Mouse (Mus musculus): ENCODE measurements around the gene Car2. TPM values are rescaled to one million over a fixed set of nuclear protein-coding genes. Genes with fewer than 3 reads are reported as not detected.

Car2 gene
- total and polyA plus RNA-seq, 2 experiments = 13.5 to 32.8 TPM

DNA sequence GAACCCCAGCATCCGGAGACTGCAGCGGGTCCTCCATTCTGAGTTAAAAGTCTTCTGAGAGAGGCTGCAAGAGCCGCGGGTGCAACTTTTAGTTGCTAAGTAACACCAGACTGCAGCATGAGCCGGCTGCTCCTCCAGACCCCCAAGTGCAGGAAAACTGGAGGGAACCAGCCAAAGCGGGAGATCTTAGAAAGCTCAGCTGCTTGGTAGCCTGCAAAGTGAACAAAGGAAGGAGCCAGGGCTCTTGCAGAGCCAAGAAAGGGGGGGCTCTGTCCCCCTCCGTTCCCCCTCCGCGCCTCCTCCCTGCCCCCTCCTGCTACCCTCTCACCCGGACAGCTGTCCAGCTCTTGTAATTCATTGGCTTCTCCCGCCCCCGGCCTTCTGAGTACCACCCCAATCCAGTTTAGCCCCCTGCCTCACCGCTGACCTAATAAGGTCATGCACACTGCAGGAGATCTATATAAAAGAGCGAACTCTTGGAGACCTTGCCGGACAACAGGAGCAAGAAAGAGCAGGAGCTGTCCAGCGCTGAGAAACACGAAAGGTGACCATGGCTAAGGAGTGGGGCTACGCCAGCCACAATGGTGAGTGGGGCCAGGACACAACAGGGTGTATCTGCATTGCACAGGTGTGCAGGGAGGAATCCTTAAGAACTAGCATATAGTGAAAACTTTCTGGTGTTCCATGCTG is 22.9 kb upstream of the Car2 start, which contains the start of gene Car3:
Gene Car3, plus strand, starts transcription at position 491 of the 690 bp plus-strand sequence.
- Histone ChIP-seq H3K27me3 (ENCODE audit: control insufficient read depth, insufficient read depth, low read length) (no peaks in the 10 kb centered on the region), H3K4me1 (ENCODE audit: control insufficient read depth, insufficient read depth, low read length) (peaks cover 15% of the 10 kb centered on the region), H3K79me2 (ENCODE audit: control insufficient read depth, insufficient read depth, low read length) (no peaks in the 10 kb centered on the region), H3K4me3 (ENCODE audit: insufficient read depth, low read depth, low read length) (peak within 1 kb of the TSS; percentile 55), H3K36me3 (ENCODE audit: control insufficient read depth, insufficient read depth, low read length) (peaks cover 19% of the 10 kb centered on the region), H3K9ac (ENCODE audit: low read depth, low read length) (peak within 1 kb of the TSS; percentile 77), H3K27ac (replicated peaks; ENCODE audit: insufficient read depth, low read depth, low read length) (peak within 1 kb of the TSS; percentile 74)
- 4% methylated on average over 18 of the region's 18 CpGs for WGBS
- TF ChIP-seq CTCF (IDR thresholded peaks at IDR 0.05; ENCODE audit: low read depth, low read length) (no peak), POLR2A (IDR thresholded peaks at IDR 0.05; ENCODE audit: extremely low read depth, insufficient read depth, low read length) (no peak)
- DNase-seq (ENCODE audit: extremely low read depth, low read depth, low spot score) = peak; percentile 79

DNA sequence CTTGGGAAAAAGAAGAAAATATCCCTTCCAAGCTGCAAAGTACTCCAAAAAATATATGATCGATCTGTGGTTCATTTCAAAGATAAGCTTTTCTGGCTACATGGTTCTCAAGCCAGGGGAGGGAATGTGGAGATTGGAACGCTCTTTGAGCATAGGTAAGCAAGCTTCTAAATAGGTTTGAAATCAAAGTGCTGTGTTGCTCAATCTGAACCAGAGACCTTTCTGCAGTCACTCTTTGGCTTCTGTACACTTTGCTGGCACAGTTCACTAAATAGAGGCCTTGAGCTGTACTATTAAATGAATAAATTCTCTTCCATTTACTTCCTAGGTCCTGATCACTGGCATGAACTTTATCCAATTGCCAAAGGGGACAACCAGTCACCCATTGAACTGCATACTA is 22.2 kb upstream of the Car2 start:
- Histone ChIP-seq H3K4me1 (ENCODE audit: control insufficient read depth, insufficient read depth, low read length) (peaks cover 15% of the 10 kb centered on the region), H3K36me3 (ENCODE audit: control insufficient read depth, insufficient read depth, low read length) (peaks cover 23% of the 10 kb centered on the region), H3K27me3 (ENCODE audit: control insufficient read depth, insufficient read depth, low read length) (no peaks in the 10 kb centered on the region), H3K27ac (replicated peaks; ENCODE audit: insufficient read depth, low read depth, low read length) (peak overlapping the region; percentile 74), H3K4me3 (ENCODE audit: insufficient read depth, low read depth, low read length) (peak overlapping the region; percentile 55), H3K79me2 (ENCODE audit: control insufficient read depth, insufficient read depth, low read length) (no peaks in the 10 kb centered on the region), H3K9ac (ENCODE audit: low read depth, low read length) (peak overlapping the region; percentile 77)
- 18% methylated on average over 2 of the region's 2 CpGs for WGBS
- TF ChIP-seq POLR2A (IDR thresholded peaks at IDR 0.05; ENCODE audit: extremely low read depth, insufficient read depth, low read length) (no peak), CTCF (IDR thresholded peaks at IDR 0.05; ENCODE audit: low read depth, low read length) (no peak)
- DNase-seq (ENCODE audit: extremely low read depth, low read depth, low spot score) = peak; percentile 100

DNA sequence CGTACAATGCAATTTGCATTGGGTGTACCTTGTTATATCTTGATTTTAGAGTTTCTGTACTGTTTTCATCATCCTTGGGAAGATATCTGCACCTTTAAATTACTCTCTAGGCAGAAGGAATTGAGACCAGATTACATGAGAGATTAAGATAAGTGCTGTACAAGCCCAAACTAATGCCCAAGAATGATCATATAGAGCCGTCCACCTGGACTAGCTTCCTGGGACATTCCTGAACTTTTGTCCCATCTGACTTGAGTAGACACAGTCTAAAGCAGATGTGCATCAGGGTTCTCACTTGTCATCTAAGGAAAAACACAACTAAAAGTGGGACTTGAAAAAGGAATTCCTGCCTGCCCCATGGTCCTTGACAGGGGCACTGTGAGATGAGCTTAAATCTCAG is 20.1 kb upstream of the Car2 start:
- H3K36me3 ChIP-seq (ENCODE audit: control insufficient read depth, insufficient read depth, low read length) = peaks cover 34% of the 10 kb centered on the region
- H3K27ac ChIP-seq (replicated peaks; ENCODE audit: insufficient read depth, low read depth, low read length) = peak overlapping the region; percentile 27; the same call in 1 of the 2 replicates
- H3K9ac ChIP-seq (ENCODE audit: low read depth, low read length) = no peak overlapping the region; the same call in 1 of the 2 replicates
- TF ChIP-seq POLR2A (IDR thresholded peaks at IDR 0.05; ENCODE audit: extremely low read depth, insufficient read depth, low read length) (no peak), CTCF (IDR thresholded peaks at IDR 0.05; ENCODE audit: low read depth, low read length) (no peak)
- no peaks in the 10 kb centered on the region for H3K27me3 ChIP-seq (ENCODE audit: control insufficient read depth, insufficient read depth, low read length)
- DNase-seq (ENCODE audit: extremely low read depth, low read depth, low spot score) = peak; percentile 58
- 53% methylated on average over 2 of the region's 2 CpGs for WGBS
- no peaks in the 10 kb centered on the region for H3K79me2 ChIP-seq (ENCODE audit: control insufficient read depth, insufficient read depth, low read length)
- H3K4me3 ChIP-seq (ENCODE audit: insufficient read depth, low read depth, low read length) = peak overlapping the region; percentile 9; the same call in 1 of the 2 replicates
- H3K4me1 ChIP-seq (ENCODE audit: control insufficient read depth, insufficient read depth, low read length) = peaks cover 12% of the 10 kb centered on the region

DNA sequence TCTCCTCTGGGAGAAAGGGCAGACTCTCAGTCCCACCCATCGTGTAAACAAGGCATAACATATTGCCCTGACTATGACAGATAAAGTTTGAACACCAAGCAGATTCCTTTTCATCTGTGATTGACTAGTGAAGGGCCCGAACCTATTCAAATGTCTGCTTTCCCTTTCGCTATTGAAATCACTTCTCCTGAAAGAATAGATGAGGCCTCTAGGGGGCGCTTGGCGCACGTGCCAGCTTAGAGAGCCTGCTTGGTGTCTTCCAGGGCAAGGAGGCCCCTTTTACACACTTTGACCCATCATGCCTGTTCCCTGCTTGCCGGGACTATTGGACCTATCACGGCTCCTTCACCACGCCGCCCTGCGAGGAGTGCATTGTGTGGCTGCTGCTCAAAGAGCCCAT is 16.3 kb upstream of the Car2 start:
- Histone ChIP-seq H3K4me1 (ENCODE audit: control insufficient read depth, insufficient read depth, low read length) (peaks cover 10% of the 10 kb centered on the region), H3K27me3 (ENCODE audit: control insufficient read depth, insufficient read depth, low read length) (no peaks in the 10 kb centered on the region), H3K36me3 (ENCODE audit: control insufficient read depth, insufficient read depth, low read length) (peaks cover 43% of the 10 kb centered on the region), H3K79me2 (ENCODE audit: control insufficient read depth, insufficient read depth, low read length) (no peaks in the 10 kb centered on the region), H3K27ac (replicated peaks; ENCODE audit: insufficient read depth, low read depth, low read length) (no peak overlapping the region), H3K9ac (ENCODE audit: low read depth, low read length) (no peak overlapping the region), H3K4me3 (ENCODE audit: insufficient read depth, low read depth, low read length) (peak overlapping the region; percentile 7; the same call in 1 of the 2 replicates)
- DNase-seq (ENCODE audit: extremely low read depth, low read depth, low spot score) = peak; percentile 65
- 32% methylated on average over 11 of the region's 11 CpGs for WGBS
- TF ChIP-seq CTCF (IDR thresholded peaks at IDR 0.05; ENCODE audit: low read depth, low read length) = peak; percentile 79
- no peak for TF ChIP-seq POLR2A (IDR thresholded peaks at IDR 0.05; ENCODE audit: extremely low read depth, insufficient read depth, low read length)

DNA sequence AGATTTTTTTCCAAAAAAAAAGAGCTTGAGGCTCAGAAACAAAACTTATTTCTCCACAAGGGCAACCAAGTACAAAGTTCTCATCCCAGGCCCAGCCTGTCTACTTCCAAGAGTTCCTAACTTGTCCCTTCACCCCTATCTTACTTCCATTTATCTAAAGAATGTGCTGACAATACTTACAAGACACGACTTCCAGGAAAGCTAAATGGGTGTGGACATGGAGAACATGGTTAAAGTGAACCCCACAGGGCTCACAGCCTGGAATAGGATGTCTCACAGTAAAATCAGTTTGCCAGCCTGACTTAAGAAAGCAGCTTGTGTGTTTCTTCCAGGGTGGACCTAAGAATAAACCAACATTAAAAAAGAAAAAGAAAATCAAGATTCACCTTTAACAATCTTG is 15.5 kb upstream of the Car2 start:
- H3K9ac ChIP-seq (ENCODE audit: low read depth, low read length) = no peak overlapping the region
- 31% methylated on average over 1 of the region's 1 CpGs for WGBS
- H3K27ac ChIP-seq (replicated peaks; ENCODE audit: insufficient read depth, low read depth, low read length) = no peak overlapping the region
- H3K27me3 ChIP-seq (ENCODE audit: control insufficient read depth, insufficient read depth, low read length) = no peaks in the 10 kb centered on the region
- H3K4me1 ChIP-seq (ENCODE audit: control insufficient read depth, insufficient read depth, low read length) = peaks cover 10% of the 10 kb centered on the region
- H3K36me3 ChIP-seq (ENCODE audit: control insufficient read depth, insufficient read depth, low read length) = peaks cover 43% of the 10 kb centered on the region
- TF ChIP-seq CTCF (IDR thresholded peaks at IDR 0.05; ENCODE audit: low read depth, low read length) (no peak), POLR2A (IDR thresholded peaks at IDR 0.05; ENCODE audit: extremely low read depth, insufficient read depth, low read length) (no peak)
- DNase-seq (ENCODE audit: extremely low read depth, low read depth, low spot score) = peak; percentile 36
- no peak overlapping the region for H3K4me3 ChIP-seq (ENCODE audit: insufficient read depth, low read depth, low read length)
- H3K79me2 ChIP-seq (ENCODE audit: control insufficient read depth, insufficient read depth, low read length) = no peaks in the 10 kb centered on the region

DNA sequence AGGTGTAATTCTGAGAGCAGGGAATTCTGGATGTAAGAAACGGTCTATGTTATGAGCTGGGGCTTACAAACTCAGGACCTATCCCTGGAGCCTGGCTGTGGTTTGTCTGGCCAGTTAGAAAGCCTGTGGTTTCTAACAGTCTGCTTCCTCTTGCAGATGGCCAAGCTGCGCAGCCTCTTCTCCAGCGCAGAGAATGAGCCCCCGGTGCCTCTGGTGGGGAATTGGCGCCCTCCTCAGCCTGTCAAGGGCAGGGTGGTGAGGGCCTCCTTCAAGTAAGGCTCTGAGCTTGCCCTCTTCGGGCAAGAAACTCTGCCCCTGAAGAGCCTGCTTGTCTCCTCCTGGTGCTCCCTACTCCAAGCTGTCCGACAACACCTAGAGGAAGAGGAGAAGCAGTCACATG is 14.7 kb upstream of the Car2 start:
- WGBS = 59% methylated on average over 7 of the region's 7 CpGs
- no peak overlapping the region; the same call in 1 of the 2 replicates for H3K27ac ChIP-seq (replicated peaks; ENCODE audit: insufficient read depth, low read depth, low read length)
- no peak for TF ChIP-seq POLR2A (IDR thresholded peaks at IDR 0.05; ENCODE audit: extremely low read depth, insufficient read depth, low read length)
- TF ChIP-seq CTCF (IDR thresholded peaks at IDR 0.05; ENCODE audit: low read depth, low read length) = peak; percentile 22; the same call in 1 of the 2 replicates
- H3K36me3 ChIP-seq (ENCODE audit: control insufficient read depth, insufficient read depth, low read length) = peaks cover 38% of the 10 kb centered on the region
- DNase-seq (ENCODE audit: extremely low read depth, low read depth, low spot score) = peak; percentile 30
- H3K79me2 ChIP-seq (ENCODE audit: control insufficient read depth, insufficient read depth, low read length) = no peaks in the 10 kb centered on the region
- H3K4me1 ChIP-seq (ENCODE audit: control insufficient read depth, insufficient read depth, low read length) = peaks cover 6% of the 10 kb centered on the region
- H3K27me3 ChIP-seq (ENCODE audit: control insufficient read depth, insufficient read depth, low read length) = no peaks in the 10 kb centered on the region
- H3K4me3 ChIP-seq (ENCODE audit: insufficient read depth, low read depth, low read length) = no peak overlapping the region
- no peak overlapping the region for H3K9ac ChIP-seq (ENCODE audit: low read depth, low read length)

Measured in liver, adult 2 months (tissue).